Mouse (Mus musculus): ENCODE results near the gene Rnf19b. TPM values are rescaled to one million over a fixed set of nuclear protein-coding genes. Genes with fewer than 3 reads are reported as not detected.

Gene Rnf19b
- polyA plus RNA-seq, 1 experiment from 2014 or later = 5.6 TPM

DNA sequence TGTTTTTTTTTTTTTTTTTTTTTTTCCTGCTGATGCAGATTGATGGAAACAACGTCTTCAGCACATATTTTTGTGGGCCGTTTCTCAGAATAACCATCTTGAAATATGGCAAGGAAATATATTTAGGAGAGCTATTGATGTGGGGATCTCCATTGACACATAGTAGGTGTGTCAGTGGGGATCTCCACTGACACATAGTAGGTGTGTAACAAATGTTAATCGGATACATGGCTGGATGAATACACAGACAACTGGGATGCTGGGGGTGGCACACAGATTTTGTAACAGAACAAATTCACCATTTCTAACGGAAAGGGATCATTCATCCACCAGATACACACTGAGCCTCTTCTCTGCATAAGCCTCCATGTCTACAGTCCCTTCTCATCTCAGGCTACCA lies 7.7 kb upstream of the Rnf19b start:
- Histone ChIP-seq H3K27me3 (replicated peaks; ENCODE audit: control insufficient read depth, insufficient read depth, low read length) (peaks cover 8% of the 10 kb centered on the region; the same call in 1 of the 2 replicates), H3K9ac (ENCODE audit: low read depth, low read length) (no peak overlapping the region), H3K9me3 (ENCODE audit: control insufficient read depth, low read length) (no peaks in the 10 kb centered on the region), H3K27ac (ENCODE audit: low read length) (no peak overlapping the region), H3K36me3 (ENCODE audit: control insufficient read depth, insufficient read depth, low read length) (no peaks in the 10 kb centered on the region), H3K4me1 (ENCODE audit: control insufficient read depth, insufficient read depth, low read length) (peaks cover 19% of the 10 kb centered on the region), H3K4me2 (ENCODE audit: low read depth, low read length) (no peak overlapping the region), H3K4me3 (ENCODE audit: low read length) (no peak overlapping the region)
- 66% methylated on average over 4 of the region's 4 CpGs for WGBS
- no peak for ATAC-seq

DNA sequence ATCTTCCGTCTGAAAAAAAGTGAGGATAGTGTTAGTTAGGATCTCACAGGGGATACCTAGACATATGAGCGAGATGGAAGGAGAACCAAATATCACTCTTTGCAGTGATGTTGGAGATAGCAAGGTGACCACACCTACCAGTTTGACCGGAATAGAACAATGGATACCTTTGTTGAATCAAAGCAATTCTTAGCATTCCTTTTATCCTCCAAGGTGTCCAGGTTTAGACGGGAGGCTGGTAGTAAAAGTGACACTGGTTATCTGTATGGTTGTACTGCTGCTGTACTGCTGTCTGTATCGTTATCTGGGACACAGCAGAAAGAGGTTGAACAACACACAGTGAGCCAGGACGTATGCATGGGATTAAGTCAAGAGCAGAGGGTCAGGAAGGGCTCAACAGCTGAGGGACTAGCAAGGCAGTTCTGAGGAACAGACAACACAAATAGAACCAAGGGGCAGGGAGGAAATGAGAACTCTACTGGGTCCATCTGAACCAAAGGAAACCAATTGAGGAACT lies 7.1 kb upstream of the Rnf19b start:
- Histone ChIP-seq H3K4me1 (ENCODE audit: control insufficient read depth, insufficient read depth, low read length) (peaks cover 19% of the 10 kb centered on the region), H3K9me3 (ENCODE audit: control insufficient read depth, low read length) (no peaks in the 10 kb centered on the region), H3K27me3 (replicated peaks; ENCODE audit: control insufficient read depth, insufficient read depth, low read length) (peaks cover 8% of the 10 kb centered on the region; the same call in 1 of the 2 replicates), H3K4me3 (ENCODE audit: low read length) (no peak overlapping the region), H3K4me2 (ENCODE audit: low read depth, low read length) (no peak overlapping the region), H3K27ac (ENCODE audit: low read length) (no peak overlapping the region), H3K36me3 (ENCODE audit: control insufficient read depth, insufficient read depth, low read length) (no peaks in the 10 kb centered on the region), H3K9ac (ENCODE audit: low read depth, low read length) (no peak overlapping the region)
- whole genome bisulfite sequencing = 51% methylated on average over 6 of the region's 6 CpGs
- no peak for ATAC-seq

DNA sequence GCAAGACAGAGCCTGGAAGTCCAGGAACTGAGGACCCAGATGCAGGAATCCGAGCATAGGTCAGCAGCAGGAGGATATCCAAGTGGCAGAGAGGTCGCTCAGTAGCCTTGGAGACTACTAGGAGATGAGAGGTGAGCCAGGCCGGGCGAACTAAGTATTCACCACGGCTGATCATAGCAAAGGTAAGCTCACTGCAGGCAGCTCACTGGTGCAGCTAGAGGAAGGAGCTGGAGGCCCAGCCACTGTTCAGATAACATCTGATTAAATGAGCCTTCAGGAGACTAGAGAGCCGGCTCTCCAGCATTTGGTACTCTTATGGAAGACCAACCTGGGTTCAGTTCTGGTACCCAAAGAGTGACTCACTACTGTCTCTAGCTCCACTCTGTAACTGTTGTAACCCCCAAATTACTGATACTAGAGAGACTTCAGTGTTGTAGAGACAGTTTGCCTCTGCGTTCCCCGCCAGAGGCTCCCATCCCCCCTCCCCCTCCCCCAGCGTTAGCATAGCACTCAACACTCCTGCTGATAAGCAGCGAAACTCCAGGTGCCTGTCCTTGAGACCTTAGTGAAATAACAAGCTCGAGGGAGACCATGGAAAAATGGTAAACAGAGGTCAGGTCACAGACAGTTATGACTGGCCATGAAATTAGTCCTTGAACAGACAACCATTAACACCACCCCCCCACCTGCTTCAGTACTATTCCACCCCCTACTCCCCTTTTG lies 6.4 kb upstream of the Rnf19b start:
- Histone ChIP-seq H3K4me2 (ENCODE audit: low read depth, low read length) (no peak overlapping the region), H3K27ac (ENCODE audit: low read length) (no peak overlapping the region), H3K9ac (ENCODE audit: low read depth, low read length) (no peak overlapping the region), H3K4me1 (ENCODE audit: control insufficient read depth, insufficient read depth, low read length) (peaks cover 19% of the 10 kb centered on the region), H3K4me3 (ENCODE audit: low read length) (no peak overlapping the region), H3K9me3 (ENCODE audit: control insufficient read depth, low read length) (no peaks in the 10 kb centered on the region), H3K36me3 (ENCODE audit: control insufficient read depth, insufficient read depth, low read length) (no peaks in the 10 kb centered on the region), H3K27me3 (replicated peaks; ENCODE audit: control insufficient read depth, insufficient read depth, low read length) (peaks cover 8% of the 10 kb centered on the region; the same call in 1 of the 2 replicates)
- ATAC-seq = no peak
- WGBS = 27% methylated on average over 11 of the region's 11 CpGs

DNA sequence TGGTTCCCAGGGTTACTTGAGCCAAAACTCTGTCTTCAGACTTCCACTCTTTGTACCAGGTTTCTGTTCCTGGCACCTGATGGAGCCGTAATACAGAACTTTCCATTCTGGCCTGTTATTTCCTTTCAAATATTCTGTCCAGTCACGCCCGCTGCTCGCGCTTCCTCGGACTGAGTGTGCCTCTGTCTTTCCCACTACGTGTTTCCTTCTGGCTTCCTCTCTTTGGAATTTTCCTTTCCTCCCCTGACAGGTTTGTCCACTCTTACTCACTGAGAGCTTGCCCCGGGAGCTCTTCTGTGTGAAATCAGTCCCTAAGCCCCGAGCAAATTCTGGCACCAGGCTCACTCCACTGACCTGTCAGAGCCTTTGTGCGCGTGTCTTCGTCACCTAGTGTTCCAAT lies 3.3 kb upstream of the Rnf19b start:
- no peaks in the 10 kb centered on the region for H3K36me3 ChIP-seq (ENCODE audit: control insufficient read depth, insufficient read depth, low read length)
- no peak overlapping the region for H3K4me2 ChIP-seq (ENCODE audit: low read depth, low read length)
- no peak overlapping the region for H3K9ac ChIP-seq (ENCODE audit: low read depth, low read length)
- no peaks in the 10 kb centered on the region for H3K9me3 ChIP-seq (ENCODE audit: control insufficient read depth, low read length)
- H3K27me3 ChIP-seq (replicated peaks; ENCODE audit: control insufficient read depth, insufficient read depth, low read length) = peaks cover 7% of the 10 kb centered on the region; the same call in 1 of the 2 replicates
- H3K4me3 ChIP-seq (ENCODE audit: low read length) = no peak overlapping the region
- no peak for ATAC-seq
- H3K4me1 ChIP-seq (ENCODE audit: control insufficient read depth, insufficient read depth, low read length) = peaks cover 16% of the 10 kb centered on the region
- 89% methylated on average over 12 of the region's 12 CpGs for whole genome bisulfite sequencing
- H3K27ac ChIP-seq (ENCODE audit: low read length) = no peak overlapping the region

DNA sequence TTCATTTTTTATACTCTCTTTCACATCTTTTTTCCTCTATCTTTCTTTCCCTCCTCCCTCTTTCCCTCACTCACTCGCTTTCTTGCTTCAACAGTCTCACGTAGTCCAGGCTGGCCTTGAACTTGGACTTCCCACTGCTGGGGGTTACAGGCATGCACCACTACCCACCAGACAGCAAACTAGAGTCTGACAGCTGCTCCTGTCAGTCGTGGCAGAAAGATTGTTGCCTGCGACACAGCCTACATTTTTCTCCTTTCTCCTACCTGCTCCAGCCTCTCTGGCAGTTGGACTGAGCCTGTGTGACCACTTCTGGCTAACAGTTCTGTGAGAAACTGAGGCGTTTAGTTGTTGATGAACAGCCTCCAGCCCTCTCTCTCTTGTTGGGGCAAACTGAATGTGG lies 2.5 kb upstream of the Rnf19b start:
- H3K9me3 ChIP-seq (ENCODE audit: control insufficient read depth, low read length) = no peaks in the 10 kb centered on the region
- 84% methylated on average over 5 of the region's 5 CpGs for WGBS

DNA sequence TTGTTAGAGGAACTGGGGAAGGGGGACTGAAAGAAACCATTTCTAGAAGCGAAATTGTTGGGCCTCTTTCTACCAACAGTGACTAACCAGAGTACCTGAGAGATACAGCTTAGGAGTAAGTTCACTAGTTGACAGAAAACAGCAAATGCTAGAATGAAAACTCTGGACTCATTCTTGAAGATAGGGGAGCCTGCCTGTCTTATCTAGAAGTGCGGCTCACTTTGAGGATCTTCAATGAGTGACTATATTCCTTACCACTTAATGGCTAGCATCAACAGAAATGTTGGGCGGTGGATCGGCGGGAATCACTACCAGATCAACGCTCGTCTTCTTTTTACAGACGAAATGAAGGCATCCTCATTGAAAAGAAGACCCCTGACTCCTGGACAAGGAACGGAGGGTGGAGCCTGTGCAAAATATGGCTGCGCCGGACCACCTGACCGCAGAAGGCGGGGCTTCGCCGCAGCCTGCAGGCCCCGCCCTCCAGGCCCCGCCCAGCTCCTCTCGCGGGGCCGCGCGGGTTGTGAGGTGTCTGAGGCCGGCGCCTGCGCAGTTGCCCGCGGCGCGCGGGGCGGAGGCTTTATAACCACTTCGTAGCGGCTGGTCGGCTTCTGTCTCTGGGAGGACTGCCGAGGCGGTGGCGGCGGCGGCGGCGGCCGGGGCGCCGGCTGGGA lies 401 bp upstream of the Rnf19b start:
- Histone ChIP-seq H3K9me3 (ENCODE audit: control insufficient read depth, low read length) (no peaks in the 10 kb centered on the region), H3K27me3 (replicated peaks; ENCODE audit: control insufficient read depth, insufficient read depth, low read length) (no peaks in the 10 kb centered on the region), H3K9ac (ENCODE audit: low read depth, low read length) (peak overlapping the region; percentile 84), H3K27ac (ENCODE audit: low read length) (peak overlapping the region; percentile 86), H3K4me1 (ENCODE audit: control insufficient read depth, insufficient read depth, low read length) (peaks cover 17% of the 10 kb centered on the region), H3K36me3 (ENCODE audit: control insufficient read depth, insufficient read depth, low read length) (no peaks in the 10 kb centered on the region), H3K4me2 (ENCODE audit: low read depth, low read length) (peak overlapping the region; percentile 98), H3K4me3 (ENCODE audit: low read length) (peak overlapping the region; percentile 84)
- ATAC-seq = peak; percentile 96
- 3% methylated on average over 44 of the region's 44 CpGs for WGBS

More for the DNA sequence above, 2.5 kb upstream of the Rnf19b start:
- H3K36me3 ChIP-seq (ENCODE audit: control insufficient read depth, insufficient read depth, low read length) = no peaks in the 10 kb centered on the region
- no peak overlapping the region for H3K9ac ChIP-seq (ENCODE audit: low read depth, low read length)
- ATAC-seq = no peak
- H3K4me3 ChIP-seq (ENCODE audit: low read length) = no peak overlapping the region
- no peak overlapping the region for H3K27ac ChIP-seq (ENCODE audit: low read length)
- peaks cover 17% of the 10 kb centered on the region for H3K4me1 ChIP-seq (ENCODE audit: control insufficient read depth, insufficient read depth, low read length)
- no peak overlapping the region for H3K4me2 ChIP-seq (ENCODE audit: low read depth, low read length)
- no peaks in the 10 kb centered on the region for H3K27me3 ChIP-seq (replicated peaks; ENCODE audit: control insufficient read depth, insufficient read depth, low read length)

DNA sequence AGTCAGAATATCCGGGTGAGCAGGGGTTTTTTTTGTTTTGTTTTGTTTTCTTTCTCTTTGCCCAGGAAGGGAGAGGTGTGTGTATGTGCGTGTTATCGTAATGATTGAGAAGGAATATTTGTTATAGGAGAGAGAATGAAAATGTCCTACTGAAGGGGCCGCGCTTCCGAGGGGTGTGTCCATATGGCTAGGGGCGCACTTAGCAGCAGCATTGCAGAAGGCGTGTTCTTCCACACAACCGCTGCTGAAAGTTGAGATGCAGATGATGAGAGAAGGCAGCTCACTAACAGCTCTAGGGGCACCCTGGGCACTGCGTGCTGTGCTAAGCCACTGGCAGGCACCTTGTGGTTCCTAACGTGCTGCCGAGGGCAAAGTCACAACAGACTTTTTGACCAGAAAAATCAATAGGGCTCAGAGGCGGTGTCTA lies 1.1 kb downstream of the Rnf19b start:
- Histone ChIP-seq H3K4me2 (ENCODE audit: low read depth, low read length) (peak overlapping the region; percentile 98), H3K36me3 (ENCODE audit: control insufficient read depth, insufficient read depth, low read length) (no peaks in the 10 kb centered on the region), H3K27me3 (replicated peaks; ENCODE audit: control insufficient read depth, insufficient read depth, low read length) (no peaks in the 10 kb centered on the region), H3K9ac (ENCODE audit: low read depth, low read length) (peak overlapping the region; percentile 84), H3K27ac (ENCODE audit: low read length) (peak overlapping the region; percentile 86; the same call in 1 of the 2 replicates), H3K4me1 (ENCODE audit: control insufficient read depth, insufficient read depth, low read length) (peaks cover 17% of the 10 kb centered on the region), H3K4me3 (ENCODE audit: low read length) (peak overlapping the region; percentile 84), H3K9me3 (ENCODE audit: control insufficient read depth, low read length) (no peaks in the 10 kb centered on the region)
- ATAC-seq = peak; percentile 4; the same call in 1 of the 2 replicates
- 2% methylated on average over 13 of the region's 13 CpGs for WGBS

DNA sequence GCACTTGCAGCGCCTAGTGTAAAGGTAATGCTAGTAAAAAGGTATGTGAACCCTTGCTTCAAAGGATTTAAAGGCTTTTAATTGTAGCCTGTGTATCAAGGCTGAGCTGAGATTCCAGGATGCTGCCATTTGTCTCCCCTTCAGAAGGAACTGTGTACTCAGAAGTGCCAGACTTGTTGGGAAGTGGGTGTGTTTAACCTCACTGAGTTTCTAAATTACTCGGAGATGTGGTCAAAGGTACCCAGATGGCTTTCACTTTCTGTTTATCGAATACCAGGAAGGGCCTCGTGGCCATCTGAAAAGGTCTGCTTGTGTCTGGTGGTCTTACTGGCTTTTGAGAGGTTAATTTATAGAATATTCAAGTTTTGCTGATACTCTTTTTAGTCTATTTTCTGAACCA lies 1.9 kb downstream of the Rnf19b start:
- H3K4me1 ChIP-seq (ENCODE audit: control insufficient read depth, insufficient read depth, low read length) = peaks cover 17% of the 10 kb centered on the region
- WGBS = 30% methylated on average over 4 of the region's 4 CpGs
- peak overlapping the region; percentile 98 for H3K4me2 ChIP-seq (ENCODE audit: low read depth, low read length)
- peak overlapping the region; percentile 84 for H3K4me3 ChIP-seq (ENCODE audit: low read length)
- H3K9me3 ChIP-seq (ENCODE audit: control insufficient read depth, low read length) = no peaks in the 10 kb centered on the region
- no peak overlapping the region for H3K27ac ChIP-seq (ENCODE audit: low read length)
- ATAC-seq = no peak
- no peaks in the 10 kb centered on the region for H3K36me3 ChIP-seq (ENCODE audit: control insufficient read depth, insufficient read depth, low read length)
- H3K27me3 ChIP-seq (replicated peaks; ENCODE audit: control insufficient read depth, insufficient read depth, low read length) = no peaks in the 10 kb centered on the region
- peak overlapping the region; percentile 84; the same call in 1 of the 2 replicates for H3K9ac ChIP-seq (ENCODE audit: low read depth, low read length)

DNA sequence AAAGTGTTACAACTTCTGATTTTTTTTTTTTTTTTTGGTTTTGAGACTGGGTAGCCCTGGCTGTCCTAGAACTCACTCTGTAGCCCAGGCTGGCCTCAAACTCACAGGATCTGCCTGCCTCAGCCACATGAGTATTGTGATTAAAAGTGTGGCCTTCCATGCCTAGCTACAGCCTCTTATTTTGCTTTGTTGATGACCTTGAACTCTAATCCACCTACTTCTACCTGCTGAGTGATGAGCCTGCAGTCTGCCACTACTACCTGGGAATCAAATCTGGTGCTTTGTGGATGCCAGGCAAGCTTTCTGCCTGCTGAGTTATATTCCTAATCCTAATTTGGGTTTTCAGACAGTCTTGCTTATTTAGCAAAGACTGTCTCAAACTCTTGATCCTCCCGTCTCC lies 3.4 kb downstream of the Rnf19b start:
- Histone ChIP-seq H3K9me3 (ENCODE audit: control insufficient read depth, low read length) (no peaks in the 10 kb centered on the region), H3K4me3 (ENCODE audit: low read length) (no peak overlapping the region), H3K4me2 (ENCODE audit: low read depth, low read length) (no peak overlapping the region), H3K27ac (ENCODE audit: low read length) (no peak overlapping the region), H3K36me3 (ENCODE audit: control insufficient read depth, insufficient read depth, low read length) (no peaks in the 10 kb centered on the region), H3K9ac (ENCODE audit: low read depth, low read length) (no peak overlapping the region), H3K27me3 (replicated peaks; ENCODE audit: control insufficient read depth, insufficient read depth, low read length) (no peaks in the 10 kb centered on the region), H3K4me1 (ENCODE audit: control insufficient read depth, insufficient read depth, low read length) (peaks cover 17% of the 10 kb centered on the region)
- 96% methylated on average over 1 of the region's 1 CpGs for WGBS
- no peak for ATAC-seq

Measured in intestine, embryonic 16.5 days (tissue).